Mouse (Mus musculus) liver, adult 2 months (tissue): ENCODE data around the gene Sod2.

ENCODE experiments used
- CTCF ChIP-seq: fragments of 200-500 bp; IDR thresholded peaks from 2 replicates; pipeline ENCODE4 v1.5.1; 2011; ENCODE audit warnings: low read depth, low read length, control low read depth
- POLR2A ChIP-seq: fragments of 200-500 bp; IDR thresholded peaks from 2 replicates; pipeline ENCODE4 v1.6.1; 2011; ENCODE audit warnings: low read length, control low read depth; ENCODE audit not compliant: insufficient read depth; ENCODE audit errors: extremely low read depth

DNA sequence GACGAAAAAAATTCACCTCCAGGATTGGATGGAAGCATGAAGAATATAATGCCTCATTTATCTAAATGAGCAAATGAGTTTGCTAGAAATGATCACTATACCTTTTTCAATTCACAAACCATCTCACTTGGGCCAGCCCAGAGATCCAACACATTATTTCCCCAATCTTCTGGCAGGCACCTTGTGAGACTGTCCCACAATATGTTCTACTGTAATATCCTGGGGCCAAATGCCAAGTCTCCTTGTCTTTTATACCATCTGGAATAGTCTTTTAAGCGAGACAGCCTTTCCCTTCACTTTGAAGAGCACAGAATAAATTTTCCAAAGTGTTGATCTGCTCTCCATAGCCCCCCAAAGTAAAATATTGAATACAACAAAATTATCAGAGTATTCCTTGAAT, 32.8 kb upstream of the Sod2 start:
- TF ChIP-seq CTCF: no peak
- no peak for TF ChIP-seq POLR2A
